Mouse (Mus musculus): ENCODE measurements around the gene Ptpn4.

Ptpn4 gene

DNA sequence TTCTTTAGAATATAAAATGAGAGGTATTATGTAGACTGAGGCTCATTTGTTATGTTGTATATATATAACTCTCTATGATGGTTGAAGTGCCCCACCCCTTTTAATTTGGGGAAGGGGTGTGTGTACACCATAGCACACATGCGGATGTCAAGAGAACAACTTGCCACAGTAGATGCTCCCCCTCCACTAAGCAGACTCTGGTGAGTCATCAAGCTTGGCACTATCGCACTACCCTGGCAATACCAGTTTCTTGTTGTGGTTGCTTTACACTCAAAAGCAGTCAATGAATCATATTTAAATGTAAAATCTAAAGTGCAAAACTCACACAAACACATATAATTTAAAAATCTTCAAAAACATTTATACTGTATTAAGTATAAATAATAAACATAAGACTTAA is 31.4 kb downstream of the Ptpn4 start:
- in situ Hi-C loops (cut with MseI, MboI): no loop called here

GRCm38 (mm10) chr1:119804586-119804985 is 32.8 kb downstream of the Ptpn4 start:
- in situ Hi-C loops (cut with MseI, MboI): no loop called here

GRCm38 (mm10) chr1:119795174-119795573 is 42.2 kb downstream of the Ptpn4 start:
- in situ Hi-C loops (cut with MseI, MboI): no loop called here

DNA sequence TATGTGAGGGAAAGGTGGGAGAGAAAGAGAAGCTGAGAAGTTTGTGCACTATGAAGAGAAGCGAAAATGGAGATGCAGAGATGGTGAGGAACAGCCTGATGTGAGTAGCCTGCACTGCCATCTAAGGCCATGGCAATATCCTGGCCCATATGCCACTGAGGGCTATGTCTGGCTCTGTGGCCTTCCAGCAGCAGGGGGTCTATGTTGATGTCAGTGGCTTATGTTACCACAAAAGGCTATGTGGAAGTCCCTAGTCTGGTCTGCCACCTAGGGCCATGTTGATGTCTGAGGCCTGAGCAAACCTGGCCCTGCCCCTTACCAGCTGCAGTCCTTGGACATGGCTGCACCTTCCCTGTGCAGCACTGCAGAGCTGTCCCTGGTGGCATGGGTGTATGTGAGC is 43.1 kb downstream of the Ptpn4 start:
- in situ Hi-C loops (cut with MseI, MboI): no loop called here

DNA sequence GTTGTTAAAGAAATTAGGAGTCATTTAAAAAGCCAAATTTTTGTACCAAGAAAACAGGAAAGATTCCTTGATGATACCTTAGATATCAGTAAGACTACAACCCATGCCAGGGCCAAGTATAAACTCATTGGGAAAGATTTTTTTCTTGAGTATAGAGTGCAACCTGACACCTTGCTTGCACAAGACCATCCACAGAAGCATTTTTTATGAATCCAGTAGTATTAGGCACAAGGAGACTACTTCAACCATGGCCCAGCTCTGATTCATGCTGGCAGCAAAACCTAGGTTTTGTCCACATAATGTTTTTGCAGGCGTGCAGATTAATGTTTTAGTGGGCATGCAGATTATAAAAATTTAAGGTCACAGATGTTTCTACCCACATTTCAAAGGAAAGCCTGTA is 46.8 kb downstream of the Ptpn4 start:
- in situ Hi-C loops (cut with MseI, MboI): no loop called here

GRCm38 (mm10) chr1:119775915-119776314 is 61.5 kb downstream of the Ptpn4 start:
- in situ Hi-C loops (cut with MseI, MboI): no loop called here

DNA sequence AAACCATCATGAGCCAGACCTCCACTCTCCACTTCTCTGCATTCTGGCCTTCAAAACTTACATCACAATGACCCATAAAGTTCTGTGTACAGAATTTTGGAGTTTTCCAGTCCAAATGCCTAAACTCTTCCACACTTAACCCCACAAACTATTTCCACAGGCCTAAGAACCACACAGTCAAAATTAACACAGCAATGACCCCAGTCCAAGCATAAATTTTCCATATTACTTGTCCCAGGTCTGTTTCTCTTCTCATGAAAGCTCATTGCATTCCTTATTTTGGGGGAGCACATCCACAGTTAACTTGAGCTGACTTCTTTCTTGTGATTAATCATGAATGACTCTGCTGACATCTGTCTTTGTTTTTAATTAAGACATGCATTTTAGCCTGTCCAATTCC is 101.7 kb downstream of the Ptpn4 start:
- in situ Hi-C loops (cut with MseI, MboI): no loop called here

GRCm38 (mm10) chr1:119734801-119735200 is 102.6 kb downstream of the Ptpn4 start:
- in situ Hi-C loops (cut with MseI, MboI): no loop called here

DNA sequence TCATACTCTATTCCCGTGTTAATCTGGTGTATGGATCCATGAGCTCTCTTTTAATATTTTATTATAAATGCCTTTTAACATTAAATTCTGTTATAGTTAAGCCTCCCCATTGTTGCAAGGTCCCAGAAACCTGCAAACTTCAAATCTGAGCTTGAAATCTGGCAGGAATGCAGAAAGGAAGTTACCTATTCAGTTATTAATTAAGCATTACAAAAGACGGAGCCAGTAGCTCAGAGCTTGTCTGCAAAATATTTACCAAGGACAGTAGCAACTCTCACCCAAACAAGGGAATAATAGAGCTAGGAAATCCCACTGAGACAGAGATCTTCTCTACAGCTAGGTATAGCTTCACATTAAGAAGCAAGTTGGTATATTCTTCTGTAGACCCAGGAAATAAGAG is 106.2 kb downstream of the Ptpn4 start:
- in situ Hi-C loops (cut with MseI, MboI): no loop called here

DNA sequence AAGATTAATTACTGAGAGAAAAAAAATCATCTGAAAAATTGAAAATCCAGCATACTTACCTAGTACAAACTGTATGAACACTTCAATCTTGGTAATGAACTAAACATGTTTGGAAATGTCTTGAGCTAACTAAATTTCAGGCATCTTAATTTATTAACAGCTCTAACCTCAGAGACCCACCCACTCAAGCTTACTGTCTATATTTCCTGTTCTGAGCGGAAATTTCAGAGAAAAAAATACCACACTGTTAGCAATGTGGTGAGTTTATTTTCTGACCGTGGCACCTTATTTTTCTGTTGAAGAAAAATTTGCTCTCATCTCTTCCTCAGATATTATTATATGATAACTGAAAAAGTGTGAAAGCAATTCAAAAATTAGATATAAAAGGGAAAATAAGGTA is 124.4 kb downstream of the Ptpn4 start:
- in situ Hi-C loops (cut with MseI, MboI): no loop called here

DNA sequence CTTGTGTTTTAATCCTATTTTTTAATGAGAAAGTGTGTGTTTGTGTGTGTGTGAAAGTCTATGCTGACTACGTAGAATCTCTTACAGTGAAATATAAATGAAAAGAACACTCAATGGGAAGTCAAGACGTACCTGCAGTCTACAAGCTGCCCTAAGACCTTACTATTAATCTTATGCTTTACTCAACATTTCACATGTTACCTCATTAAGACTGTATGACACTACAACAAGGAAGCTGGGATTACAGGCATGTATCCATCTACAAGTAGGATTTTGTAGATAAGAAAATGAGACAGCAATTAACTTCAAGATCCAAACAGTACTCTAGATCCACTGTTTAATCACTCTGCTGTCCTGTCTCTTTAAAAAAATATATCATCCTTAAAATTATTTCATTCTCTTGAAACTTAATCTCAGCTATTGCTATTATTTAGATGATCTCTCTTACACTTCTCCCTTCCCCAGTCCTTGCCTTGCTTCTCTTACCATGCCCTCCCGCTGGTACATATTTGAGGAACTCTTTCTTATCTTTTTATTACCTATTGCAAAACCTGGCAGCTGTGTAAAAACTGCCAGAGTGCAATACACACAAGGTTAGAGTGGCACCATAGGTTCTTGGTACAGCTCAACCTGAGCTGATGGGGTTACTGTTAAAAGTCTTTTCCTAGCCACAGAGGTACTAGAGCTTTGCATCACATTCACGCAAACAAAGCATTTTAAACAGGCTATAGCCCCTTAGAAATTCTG is 130.8 kb downstream of the Ptpn4 start:
- in situ Hi-C loops (cut with MseI, MboI): no loop called here

DNA sequence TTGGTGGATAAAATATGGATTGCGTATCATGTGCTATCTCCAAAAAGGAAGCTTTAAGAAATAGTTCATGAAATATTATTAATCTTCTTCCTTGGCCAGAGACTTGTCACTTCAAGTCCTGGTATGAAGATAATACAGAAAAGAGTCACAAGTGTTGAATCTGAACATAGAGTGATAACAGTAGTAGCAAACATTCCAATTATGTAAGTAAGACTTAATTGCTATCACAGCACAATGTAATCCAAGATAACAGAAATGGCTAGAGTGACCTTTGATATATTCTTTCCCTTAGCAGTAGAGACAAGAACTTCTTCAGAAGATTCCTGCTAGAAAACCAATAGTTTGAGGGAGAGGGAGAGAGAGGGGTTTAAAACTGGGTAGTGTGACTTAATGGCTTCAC is 140.6 kb downstream of the Ptpn4 start:
- in situ Hi-C loops (cut with MseI, MboI): no loop called here

DNA sequence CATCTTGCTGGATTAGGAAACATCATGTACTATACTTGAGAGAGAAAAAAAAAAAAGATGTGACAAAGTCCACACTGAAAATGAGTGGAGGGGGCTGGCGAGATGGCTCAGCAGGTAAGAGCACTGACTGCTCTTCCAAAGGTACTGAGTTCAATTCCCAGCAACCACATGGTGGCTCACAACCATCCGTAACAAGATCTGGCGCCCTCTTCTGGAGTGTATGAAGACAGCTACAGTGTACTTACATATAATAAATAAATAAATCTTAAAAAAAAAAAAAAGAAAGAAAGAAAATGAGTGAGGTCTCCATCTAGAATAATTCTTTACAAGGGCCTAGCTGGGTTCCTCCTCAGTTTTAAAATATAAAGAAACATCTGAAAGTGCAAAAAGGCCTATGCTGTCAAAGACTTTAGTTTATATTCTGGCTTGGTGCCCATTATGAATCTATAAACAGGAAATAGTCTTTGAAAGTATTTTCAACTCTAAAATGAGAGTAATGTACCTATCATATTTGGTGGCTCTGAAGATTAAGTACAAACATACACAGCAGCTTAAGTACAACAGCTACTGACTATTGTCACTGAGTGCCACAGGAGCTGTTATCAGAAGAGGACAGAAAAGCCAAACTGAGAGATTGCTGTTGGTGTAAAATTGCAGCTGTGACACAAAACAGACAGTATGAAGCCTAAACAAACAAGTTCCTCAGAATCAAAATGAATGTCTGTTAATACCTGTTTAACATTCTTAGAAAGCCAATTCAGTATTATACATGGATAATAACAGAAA is 151.4 kb downstream of the Ptpn4 start:
- in situ Hi-C loops (cut with MseI, MboI): no loop called here

DNA sequence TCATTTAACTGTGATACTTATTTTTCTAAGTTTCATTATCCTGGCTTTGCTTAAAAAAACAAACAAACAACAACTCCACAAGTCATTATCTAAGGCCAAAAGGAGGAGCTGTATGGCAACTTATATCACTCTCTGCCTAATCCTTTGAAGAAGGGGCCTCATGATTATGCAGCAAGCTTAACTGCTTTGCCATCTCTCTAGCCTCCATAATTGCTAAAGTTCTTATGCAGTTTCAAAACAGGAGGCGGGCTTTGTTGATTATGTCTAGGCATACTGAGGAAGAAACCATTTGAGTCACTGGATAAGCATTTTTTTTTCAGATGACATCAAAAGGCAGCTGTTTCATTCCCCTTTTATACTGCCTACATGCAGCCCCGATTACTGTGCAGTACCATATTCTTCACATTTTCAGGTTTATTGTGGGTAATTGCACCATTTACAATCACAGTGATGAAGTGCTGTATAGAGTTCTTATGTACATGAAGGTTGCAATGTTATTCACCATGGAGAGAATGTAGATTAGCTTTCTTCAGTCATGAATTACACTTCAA is 155.7 kb downstream of the Ptpn4 start:
- in situ Hi-C loops (cut with MseI, MboI): no loop called here

GRCm38 (mm10) chr1:119674984-119675383 is 162.4 kb downstream of the Ptpn4 start:
- in situ Hi-C loops (cut with MseI, MboI): loop anchor here in 1 of 2 experiments (5.0 kb wide), 1 partner anchor 123 kb away; no protein-coding TSS in a partner anchor

GRCm38 (mm10) chr1:119666904-119667303 is 170.5 kb downstream of the Ptpn4 start:
- in situ Hi-C loops (cut with MseI, MboI): no loop called here

- in situ Hi-C loops (cut with MseI, MboI): no loop called here
Measured at GRCm38 (mm10) chr1:119654307-119654706, 183.1 kb downstream of the Ptpn4 start.

- in situ Hi-C loops (cut with MseI, MboI): no loop called here
Measured at GRCm38 (mm10) chr1:119650386-119650785, 187.0 kb downstream of the Ptpn4 start.

- in situ Hi-C loops (cut with MseI, MboI): no loop called here
Measured at GRCm38 (mm10) chr1:119649627-119650026, 187.8 kb downstream of the Ptpn4 start.

DNA sequence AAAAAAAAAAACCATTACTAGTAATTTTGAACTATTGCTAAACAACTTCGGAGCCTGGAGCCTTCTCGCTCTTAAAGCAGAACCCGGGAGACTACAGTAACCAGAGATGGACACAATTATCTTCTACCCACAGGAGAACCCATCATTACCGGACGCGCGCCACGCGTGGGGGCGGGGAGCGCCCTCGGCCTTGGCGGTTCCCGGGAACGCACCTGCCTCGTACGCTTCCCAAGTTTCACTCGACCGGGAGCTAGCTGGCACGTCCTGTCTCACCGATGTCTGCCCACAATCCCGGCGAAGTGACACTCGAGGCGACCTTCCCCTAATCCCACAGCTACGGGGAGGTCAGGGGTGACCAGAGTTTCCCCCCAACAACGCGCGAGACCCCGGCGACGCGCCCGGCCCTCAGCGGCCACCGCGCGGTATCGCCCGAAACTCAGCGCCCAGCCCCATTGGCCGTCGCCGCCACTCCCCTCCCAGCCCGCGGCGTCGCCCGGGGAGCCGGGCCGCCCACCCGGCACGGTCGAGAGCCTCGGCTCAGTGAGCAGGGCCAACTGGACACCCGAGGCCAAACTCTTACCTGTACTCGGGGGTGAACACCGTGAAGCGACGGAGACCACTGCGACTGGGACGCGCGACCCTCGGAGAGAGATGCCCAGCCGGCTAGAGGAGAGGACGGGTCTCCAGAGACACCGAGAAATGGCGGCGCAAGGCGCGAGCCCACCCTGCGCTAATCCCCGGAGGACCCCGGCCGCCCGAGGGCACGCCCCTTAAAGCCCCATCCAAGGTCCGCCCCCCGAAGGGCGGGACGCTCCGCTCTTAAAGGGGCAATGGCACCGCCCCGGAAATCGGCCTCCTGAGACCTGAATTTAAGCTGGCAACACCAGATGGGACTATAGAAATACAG is 189.0 kb downstream of the Ptpn4 start, which contains the start of gene Epb41l5:
Gene Epb41l5 (minus strand): TSS at position 796 of the 907 bp plus-strand sequence.
- in situ Hi-C loops (cut with MseI, MboI): no loop called here

DNA sequence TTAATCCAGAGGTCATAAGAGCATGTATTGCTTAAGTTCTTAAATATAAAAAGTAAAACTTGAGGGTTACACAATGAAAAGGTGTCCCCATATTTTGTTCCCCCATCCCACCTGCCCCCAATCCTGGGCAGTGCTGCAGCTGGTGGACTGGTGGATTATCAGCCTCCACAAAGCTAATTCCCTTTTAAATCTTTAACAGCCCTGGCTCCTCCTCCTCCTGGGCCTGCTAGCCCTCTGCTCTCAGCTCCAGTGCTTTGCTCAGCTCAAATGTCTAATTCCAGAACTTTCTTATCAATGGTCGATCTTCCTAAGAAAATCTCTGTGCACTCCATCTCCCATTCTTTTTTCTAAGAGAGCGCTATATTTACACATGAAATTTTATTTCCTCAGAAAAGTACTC is 191.1 kb downstream of the Ptpn4 start:
- in situ Hi-C loops (cut with MseI, MboI): no loop called here

GRCm38 (mm10) chr1:119642367-119642766 is 195.0 kb downstream of the Ptpn4 start:
- in situ Hi-C loops (cut with MseI, MboI): no loop called here
